Mouse (Mus musculus) activated CD4-positive, CD25-positive, alpha-beta regulatory T cell, adult 4 months (primary cell): ENCODE results near the gene Ptpro. TPM values are rescaled to one million over a fixed set of nuclear protein-coding genes. Genes with fewer than 3 reads are reported as not detected.

Source experiments
- ATAC-seq: one replicate; pipeline ENCODE4 v1.8.0; 2017
- polyA plus RNA-seq, 2 experiments: library from polyadenylated mRNA; unstranded; fragments of 100-300 nt; shearing (Covaris generic); gene quantifications; one replicate each; pipeline ENCODE4 v1.2.1; 2017

Ptpro gene
- polyA plus RNA-seq: under 1 TPM in 1 of 2 experiments, not detected in 1; 0.17 TPM

DNA sequence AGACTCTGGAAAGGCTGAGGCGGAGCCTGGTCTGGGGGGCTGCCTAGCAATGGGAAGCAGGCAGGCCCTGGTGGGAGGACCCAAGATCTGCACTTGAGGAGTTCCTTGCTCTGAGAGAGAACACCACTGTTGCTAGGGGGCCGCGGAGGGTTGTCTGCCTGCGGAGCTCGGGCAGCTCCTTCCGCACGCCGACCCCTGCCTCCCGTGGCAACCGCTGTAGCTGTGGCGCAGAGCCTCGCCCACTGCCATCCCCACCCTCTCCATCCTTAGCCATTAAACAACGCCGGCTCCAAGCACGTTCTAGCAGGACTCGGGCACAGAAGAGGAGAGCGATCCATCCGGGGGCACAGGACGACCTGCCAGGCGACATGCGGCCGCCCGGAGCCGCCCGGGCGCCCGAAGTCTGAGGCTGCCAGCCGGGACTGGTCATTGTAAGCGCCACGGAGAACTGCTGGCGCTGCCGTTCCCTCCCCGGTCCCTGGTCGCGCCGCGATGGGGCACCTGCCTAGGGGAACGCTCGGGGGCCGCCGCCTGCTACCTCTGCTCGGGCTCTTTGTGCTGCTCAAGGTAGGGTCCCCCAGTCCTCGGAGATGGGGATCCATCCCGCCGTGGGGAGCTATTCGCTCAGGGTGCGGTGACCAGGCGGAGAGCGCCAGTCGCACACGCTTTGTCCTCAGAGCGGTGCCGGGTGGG is at the start of gene Ptpro:
Gene Ptpro, plus strand, starts transcription at position 126 of the 693 bp plus-strand sequence.
- no peak for ATAC-seq

DNA sequence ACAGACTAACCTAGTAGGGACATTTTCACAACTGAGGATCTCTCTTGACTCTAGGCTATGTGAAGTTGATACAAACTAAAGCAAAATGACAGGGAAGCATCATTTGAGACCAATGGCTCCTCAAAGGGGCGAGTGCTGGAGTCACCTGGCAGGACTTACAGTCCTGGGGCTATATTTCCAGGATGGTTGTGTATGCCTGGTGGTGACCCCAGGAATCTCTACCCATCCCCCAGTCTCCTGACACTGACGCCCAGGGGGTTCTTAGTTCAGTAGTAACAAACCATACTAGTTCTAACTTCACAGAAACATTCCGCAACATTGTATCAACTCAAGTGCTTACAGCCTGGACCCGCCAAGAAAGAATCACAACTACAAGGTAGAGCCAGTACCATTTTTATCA is 49.5 kb upstream of the Ptpro start:
- ATAC-seq: no peak

DNA sequence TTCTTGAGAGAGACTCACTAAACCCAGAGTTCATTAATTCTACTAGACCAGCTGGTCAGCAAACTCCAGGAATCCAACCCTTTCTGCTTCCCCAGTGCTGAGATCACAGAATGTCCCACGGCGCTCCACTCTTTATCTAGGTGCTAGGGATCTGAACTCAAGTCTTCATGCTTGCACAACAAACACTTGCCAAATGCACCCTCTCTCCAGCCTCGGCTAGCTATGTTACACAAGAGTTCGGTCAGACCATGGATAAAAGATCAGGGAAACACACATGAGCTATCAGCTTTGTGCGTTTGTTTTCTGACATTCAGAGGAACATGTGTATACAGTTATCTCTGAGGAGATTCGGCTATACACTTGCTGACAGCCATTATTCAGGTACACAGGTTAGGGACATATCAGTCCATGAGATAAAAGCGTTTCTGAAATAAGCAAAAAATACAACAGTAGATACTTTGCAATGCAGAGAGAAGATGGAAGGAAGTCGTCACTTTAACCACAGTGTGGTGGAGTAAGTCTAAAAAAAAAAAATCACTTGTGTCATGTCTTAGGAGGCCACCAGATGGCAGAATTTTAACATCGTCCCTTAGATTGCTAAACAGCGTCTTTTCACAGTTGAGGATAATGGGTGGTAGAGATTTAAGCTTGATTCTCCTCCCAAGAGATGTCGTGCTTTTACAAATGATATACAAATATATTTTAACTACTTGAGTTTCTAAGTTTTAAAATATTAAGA is 46.3 kb upstream of the Ptpro start:
- no peak for ATAC-seq

DNA sequence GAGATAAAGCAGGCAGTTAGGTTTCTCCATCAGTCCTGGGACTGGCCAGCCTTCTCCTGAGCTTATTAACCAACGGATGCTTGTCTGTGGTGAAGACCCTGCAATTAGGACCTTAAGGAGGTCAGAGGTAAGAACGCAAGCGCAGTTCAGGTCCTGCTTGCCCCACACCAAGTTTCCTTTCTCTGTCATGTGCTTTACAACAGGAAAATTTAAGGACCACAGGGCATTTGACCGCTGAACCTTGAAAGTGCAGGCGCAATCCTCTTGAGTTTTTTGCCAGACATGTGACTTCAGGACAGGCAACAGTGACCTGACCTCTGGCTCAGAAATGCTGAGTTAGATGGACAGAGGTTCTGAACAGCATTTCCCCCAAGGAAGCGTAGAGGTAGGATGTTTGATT is 45.0 kb upstream of the Ptpro start:
- no peak for ATAC-seq

DNA sequence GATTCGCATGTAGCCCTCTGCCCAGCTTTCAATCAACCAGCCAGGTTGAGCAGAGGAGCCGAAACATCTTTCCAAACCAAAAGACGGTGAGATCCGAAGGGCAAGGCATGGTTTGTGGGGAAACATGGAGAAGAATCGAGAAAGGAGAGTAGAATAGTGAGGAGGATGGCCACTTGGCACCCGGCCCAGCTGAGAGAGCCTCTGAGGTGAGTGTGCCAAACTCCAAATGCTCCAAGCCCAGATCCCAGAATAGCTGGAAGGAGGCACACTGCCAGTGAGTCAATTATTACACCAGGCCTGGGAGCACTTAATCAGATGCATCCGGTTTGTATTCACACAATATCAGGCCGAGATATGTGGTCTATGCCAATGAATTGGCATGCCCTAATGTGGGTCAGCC is 42.1 kb upstream of the Ptpro start:
- ATAC-seq: no peak

DNA sequence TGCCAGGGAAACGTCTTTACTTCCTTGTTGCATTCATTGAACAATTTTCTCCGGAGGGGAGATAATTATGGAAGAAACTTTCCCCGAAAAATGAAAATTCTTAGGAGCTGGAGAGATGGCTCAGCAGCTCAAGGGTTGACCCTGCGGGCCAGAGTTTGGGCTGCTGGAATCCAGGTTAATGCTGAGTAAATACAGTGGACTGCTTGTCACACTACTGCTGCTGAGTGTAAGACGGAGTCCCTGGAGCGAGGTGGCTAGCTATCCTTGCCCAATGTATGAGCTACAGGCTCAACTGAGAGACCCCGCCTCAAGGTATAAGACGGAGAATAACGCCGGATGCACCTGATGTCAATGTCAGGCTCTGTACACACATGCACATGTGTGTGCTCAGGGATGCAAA is 41.1 kb upstream of the Ptpro start:
- no peak for ATAC-seq

DNA sequence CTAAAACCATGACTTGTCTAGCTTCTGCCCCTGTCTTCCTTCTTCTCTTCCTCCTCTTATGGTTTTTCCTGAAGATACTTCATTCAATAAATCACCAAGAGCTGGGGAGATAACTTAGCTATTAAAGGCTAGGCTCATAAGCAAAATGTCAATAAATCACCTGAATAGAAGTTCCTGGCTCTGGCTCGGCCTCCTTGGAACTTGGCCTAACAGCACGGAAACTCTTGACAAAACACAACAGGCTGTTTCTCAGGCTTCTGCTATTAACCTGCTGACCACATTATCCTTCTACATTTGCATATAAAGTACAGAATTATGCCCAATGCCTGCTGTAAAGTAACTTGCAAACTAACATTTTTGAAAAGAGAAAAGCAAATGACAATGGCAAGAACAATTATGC is 40.7 kb upstream of the Ptpro start:
- ATAC-seq: no peak

DNA sequence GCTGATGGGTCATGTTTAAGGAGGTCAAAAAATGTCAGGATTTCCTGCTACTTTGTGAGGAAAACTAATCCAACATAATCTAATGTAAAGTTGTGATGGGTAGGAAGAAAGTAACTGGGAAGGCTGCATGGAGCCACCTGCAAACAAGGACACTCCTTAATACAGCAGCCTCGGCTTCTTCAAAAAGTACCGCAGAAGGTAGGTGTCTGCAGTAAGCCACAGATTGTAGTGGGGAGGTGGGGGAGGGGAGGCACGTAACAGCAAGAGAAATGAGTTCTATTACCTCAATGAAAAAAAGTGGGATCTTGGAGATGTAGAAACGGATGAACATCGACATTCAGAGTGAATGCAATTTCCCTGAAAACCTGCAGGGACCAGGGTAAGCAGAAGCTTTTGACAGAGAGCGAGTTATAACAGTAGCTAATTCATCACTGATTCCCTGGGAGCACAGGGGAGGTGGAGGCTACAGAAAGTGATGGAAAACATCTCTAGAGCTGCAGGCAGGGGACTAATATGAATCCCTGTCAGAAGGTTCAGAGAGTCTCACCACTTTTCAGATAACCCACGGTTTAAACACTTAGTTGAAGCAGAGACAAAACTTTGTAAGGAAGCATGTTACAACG is 34.2 kb upstream of the Ptpro start:
- ATAC-seq: no peak

DNA sequence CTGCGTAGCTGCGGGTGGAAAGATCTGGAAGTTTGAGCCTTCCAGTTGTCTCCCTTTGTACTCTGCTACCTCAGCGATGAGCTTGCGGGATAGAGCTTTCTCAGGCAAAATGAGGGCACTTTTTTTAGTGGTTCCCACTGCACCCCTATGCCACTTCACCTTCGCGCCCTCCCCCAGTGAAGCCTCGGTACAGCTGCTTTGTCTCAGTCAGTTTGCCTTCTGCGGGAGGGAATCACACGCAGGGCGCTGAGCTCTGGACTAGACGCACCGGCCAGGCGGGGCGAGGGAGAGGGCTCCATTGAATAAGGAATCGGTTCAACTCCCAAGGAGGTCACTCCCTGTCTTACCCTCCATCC is 746 bp downstream of the Ptpro start:
- ATAC-seq: no peak

DNA sequence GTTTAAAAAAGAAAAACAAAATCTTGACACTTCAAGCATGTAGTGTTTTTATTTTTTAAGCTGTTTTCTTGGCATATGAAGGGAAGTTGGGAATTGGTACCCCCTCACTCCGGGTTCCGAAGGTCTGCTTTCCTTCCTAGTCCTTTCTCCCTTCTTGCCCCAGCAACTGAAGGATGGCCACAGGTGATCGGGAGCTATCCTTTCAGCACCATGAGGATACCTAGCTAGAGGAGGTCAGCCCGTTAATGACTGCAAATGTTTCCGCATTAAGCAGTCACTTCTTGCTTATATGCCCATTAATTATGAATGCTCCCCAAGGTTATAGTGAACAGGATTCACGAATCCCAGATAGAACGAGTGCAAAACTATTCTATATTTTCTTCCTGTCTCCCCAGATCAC is 1.3 kb downstream of the Ptpro start:
- ATAC-seq: no peak

DNA sequence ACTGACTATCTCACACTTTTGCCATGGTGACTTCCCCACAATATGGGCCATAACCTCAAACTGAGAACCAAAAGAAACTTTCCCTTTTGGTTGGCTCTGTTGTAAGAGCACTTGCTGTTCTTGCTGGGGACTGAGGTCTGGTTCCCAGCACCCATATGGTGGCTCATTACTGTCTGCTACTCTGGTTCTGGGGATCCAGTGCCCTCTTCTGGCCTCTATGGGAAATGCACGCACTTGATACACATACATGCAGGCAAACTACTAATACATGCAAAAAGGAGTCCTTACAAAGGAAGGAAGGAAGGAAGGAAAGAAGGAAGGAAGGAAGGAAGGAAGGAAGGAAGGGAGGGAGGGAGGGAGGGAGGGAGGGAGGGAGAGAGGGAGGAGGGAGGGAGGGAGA is 8.9 kb downstream of the Ptpro start:
- ATAC-seq: no peak

DNA sequence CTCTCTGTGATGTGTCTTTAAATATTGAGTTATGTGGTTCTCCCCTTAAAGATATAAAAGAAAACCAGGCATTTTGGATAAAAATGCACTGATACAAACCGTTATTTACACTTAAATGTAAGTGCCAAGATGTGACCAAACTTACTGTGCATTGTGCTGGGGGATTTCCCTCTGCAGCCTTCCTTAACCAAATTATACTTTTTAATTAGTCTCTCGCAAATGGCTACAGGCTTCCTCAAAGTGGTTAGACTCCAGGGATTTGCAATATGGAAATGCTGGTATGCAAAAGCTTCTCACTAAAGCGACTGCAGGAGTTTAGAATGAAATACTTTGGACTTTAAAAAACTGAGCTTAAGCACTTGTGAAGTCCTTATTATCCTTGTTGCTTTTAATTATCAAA is 10.0 kb downstream of the Ptpro start:
- ATAC-seq: no peak

DNA sequence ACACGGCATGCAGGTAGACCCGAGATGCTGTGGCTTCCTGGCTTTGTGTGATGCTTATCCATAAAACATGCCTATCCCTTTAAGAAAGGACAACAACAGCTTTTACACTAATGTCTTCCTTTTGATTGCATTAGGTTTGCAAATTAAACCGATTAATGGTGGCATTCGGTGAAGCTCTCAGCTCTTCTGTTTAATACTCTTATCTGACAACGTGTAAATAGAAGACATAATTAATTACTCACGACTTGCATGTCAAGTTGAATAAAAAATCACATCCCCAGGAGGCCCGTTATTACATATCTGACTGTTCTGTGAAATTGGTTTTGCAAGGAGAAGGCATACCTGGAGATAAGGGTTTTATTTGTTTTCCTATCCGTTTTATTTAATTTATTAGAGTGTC is 15.9 kb downstream of the Ptpro start:
- ATAC-seq: no peak

DNA sequence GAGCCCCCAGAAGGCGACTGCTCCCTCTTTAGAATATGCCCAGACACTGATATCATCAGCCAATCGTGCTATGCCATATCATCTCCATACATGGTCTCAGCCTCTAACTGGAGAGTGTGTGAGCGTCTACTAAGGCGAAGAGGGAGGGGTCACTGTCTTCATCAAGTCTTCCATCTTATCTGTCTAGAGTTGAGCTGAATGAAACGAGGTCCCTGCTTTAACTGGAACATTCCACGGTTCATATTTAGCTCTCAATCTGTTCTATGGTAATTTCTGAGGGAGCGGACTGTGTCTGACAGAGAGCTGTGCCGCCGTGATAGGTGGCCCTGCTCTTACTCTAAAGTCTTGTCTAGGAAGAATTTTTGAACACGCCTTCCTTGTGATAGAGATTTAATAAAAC is 16.5 kb downstream of the Ptpro start:
- ATAC-seq: no peak

DNA sequence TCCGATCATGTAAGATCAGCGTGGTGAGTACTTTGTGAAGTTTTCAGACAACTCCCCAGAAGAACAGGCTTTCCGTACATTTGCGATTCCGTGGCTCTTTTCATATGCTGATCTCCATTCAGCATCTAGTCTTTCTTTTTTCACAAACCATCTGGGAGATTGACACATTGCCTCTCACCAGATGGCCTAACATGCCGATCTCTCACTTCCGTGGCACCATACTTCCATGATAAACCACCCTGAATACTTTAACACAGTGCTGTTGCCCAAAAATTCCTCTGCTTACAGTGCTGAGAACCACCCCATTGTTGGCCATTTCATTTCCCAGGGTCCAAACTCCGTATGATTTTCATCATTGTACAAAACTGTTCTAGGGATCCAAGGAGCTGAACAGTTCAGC is 20.4 kb downstream of the Ptpro start:
- ATAC-seq: no peak

DNA sequence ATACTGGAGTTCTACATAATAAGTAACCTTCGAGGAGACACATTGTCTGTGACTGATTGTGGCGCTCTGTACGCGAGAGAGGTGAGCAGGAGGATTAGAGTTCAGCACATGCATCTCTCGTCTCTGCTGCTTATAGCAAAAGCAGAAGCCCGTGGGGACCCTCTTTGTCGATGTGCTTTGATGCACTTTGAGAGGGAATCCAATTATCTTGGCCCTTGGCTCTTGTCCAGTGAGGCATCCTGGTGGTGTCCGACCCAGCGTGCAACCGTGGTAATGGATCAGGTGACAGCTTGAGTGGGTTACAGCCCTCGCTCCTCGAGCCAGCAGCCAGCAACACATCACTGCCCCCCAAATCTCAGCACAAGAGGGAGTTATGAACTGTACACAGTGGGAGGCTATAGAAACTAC is 25.5 kb downstream of the Ptpro start:
- no peak for ATAC-seq

DNA sequence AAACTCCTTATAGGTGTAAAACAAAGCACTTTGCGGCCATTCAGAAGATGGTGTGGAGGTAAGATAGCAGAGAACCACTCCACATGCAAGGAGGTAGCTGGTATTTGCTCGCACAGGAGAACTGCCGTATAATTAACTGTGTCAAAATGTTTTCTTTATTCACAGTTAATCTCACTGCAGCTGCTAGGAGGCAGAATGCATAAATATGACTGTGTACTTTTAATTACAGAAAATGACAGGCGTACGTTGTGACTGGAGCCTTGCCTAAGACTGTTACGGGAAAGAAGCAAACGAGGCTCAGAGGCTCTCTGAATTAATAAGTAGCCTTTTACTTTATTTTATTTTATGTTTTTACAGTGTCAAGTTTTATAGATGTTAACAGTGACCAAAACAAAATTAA is 27.5 kb downstream of the Ptpro start:
- no peak for ATAC-seq

DNA sequence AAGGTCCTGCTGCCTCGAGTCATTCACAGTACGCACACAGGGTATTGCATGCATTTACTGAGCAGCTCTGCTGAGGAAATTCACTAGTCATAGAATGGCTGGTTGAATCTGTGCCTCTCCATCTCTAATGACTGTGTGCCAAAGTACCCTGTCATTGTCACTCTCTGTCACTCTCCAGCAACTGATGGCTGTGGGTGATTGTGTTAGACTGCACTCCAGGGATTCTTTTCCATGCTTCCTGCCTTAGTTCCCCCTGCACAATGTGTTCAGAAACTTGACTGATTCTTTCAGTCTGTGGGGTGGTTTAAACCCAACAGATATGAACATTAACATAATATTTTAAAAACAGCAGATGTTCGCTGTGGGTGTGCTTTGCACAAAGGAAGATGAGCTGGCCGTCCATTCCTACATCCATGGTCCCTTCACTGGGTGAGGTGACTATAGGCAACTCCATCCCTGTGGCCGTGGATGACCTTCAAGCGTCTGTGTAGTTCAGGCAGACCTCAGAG is 29.5 kb downstream of the Ptpro start:
- ATAC-seq: no peak

DNA sequence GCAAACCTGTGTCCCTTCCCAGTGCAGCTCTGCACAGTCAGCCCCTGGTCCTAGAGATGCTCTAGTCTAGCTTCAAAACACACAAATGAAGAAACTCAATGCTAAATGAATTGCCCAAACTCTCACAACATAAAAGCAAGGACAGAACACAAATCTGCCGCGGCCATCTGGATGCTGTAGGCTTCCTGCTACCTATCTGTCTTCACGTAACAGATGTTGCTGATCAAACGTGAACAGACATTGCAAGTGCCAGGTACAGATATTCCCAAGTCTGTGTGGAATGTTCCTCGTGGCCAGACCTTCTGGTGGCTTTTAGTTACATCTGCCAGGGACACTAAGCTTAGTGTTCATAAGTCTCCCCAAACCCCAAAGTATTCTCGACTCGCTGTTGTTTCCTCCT is 29.9 kb downstream of the Ptpro start:
- ATAC-seq: no peak

DNA sequence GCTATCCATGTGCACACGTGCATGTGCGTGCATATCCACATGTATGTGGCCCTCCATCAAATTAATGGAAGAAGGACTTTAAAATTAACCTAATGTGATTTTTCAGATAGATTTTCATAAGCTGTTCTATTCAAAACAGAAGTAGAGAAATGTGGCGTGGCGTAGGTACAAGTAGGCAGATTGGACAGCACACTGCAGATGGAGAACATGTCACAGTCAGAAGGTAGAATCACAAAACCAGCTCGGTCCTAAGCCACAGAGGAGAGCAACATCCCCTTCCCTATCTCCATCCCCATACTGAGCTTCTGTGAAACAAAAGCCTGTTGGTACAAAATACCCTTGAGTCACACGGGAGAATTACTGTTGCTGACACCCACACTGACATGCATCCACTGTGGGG is 34.3 kb downstream of the Ptpro start:
- no peak for ATAC-seq

DNA sequence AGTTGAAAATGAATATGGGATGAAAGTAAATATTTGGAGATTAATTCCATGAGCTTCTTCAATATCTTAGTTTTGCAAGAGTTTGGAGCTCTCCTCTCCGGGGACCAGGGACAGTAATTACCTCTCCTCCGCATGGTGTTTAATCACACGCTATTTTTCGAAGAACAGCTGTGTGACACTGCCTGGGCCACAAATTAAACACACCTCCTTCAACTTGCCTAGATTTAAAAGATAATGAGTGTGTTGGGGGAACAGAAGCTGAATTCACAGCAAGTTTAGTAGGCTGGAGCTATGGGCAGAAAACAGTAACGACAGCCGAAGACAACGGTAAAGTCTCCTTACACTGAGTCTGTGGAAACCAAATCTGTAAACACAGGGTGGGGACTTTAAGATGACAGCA is 35.7 kb downstream of the Ptpro start:
- ATAC-seq: no peak

DNA sequence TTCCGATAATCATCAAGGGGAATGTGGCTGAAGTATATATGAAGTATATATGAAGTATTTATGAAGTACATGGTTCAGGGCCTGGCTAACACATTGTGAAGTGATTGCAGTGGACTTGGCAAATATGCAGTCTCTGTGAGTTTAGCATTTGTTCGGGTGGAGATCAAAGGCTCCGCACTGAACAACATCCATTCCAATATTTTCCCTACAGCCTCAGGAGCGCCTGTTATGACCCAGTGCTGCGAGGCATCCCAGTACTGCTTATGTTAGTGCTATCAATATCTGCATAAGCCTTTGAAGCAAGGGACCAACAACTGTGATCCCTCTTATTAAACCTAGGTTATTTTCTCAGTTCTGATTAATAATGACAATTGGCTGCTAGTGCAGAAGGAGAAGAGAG is 36.1 kb downstream of the Ptpro start:
- no peak for ATAC-seq

DNA sequence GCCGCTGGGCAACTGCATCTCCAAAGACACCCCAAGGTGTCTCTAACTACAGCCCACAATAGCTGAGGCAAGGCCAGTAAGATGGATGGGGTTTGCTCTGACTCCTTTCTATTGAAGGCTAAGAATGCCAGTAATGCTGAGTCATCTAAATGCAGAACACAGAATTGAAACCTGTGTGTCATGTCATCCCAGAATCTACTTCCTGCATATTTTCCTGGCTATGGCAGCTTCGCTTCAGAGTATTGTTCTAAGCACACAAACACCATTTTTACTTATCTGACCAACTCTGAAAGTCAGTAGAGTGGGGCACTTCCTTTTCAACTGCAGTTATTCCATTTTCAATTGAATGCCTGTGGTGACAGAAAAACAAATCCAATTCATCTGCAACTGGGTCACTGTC is 40.3 kb downstream of the Ptpro start:
- no peak for ATAC-seq
